Mouse (Mus musculus) granulocyte monocyte progenitor cell, adult 5-6 weeks (primary cell): ENCODE measurements around the gene Casq2. TPM values are rescaled to one million over a fixed set of nuclear protein-coding genes. Genes with fewer than 3 reads are reported as not detected.

Experiments used
- ATAC-seq: replicated peaks from 2 replicates; pipeline ENCODE4 v1.8.0; 2016; ENCODE audit warnings: mild to moderate bottlenecking, moderate TSS enrichment, inconsistent platforms; ENCODE audit not compliant: poor library complexity, severe bottlenecking
- total RNA-seq, 2 experiments: library from RNA; stranded (forward) in 1 of 2; stranded (reverse) in 1 of 2; fragments of 200-712, 200-1000 nt in 1 of 2; fragments of >200 nt in 1 of 2; fragmentation: Nextera tagmentation in 1 of 2; gene quantifications; 2 replicates each; pipeline ENCODE4 v1.2.3; 2014 to 2017

The Casq2 gene
- not detected in 2 replicates for total RNA-seq (2014; fragmentation: Nextera tagmentation)
- not detected in 2 replicates for total RNA-seq (2017)

GRCm38 (mm10) chr3:102086283-102086682, at the start of gene Casq2:
Gene Casq2, plus strand, starts transcription at chr3:102086415.
- no peak for ATAC-seq

GRCm38 (mm10) chr3:102037806-102038205, 48.4 kb upstream of the Casq2 start:
- ATAC-seq, result no peak

- ATAC-seq, result no peak
Measured at GRCm38 (mm10) chr3:102038608-102039007, 47.6 kb upstream of the Casq2 start.

- no peak for ATAC-seq
Measured at GRCm38 (mm10) chr3:102041632-102042031, 44.6 kb upstream of the Casq2 start.

- ATAC-seq, result no peak
Measured at GRCm38 (mm10) chr3:102045071-102045470, 41.1 kb upstream of the Casq2 start.

- ATAC-seq, result no peak
Measured at GRCm38 (mm10) chr3:102047532-102047931, 38.7 kb upstream of the Casq2 start.

- no peak for ATAC-seq
Measured at GRCm38 (mm10) chr3:102049207-102050104, 36.8 kb upstream of the Casq2 start.

GRCm38 (mm10) chr3:102052036-102052435, 34.2 kb upstream of the Casq2 start:
- no peak for ATAC-seq

GRCm38 (mm10) chr3:102053293-102053692, 32.9 kb upstream of the Casq2 start:
- no peak for ATAC-seq

GRCm38 (mm10) chr3:102055878-102056277, 30.3 kb upstream of the Casq2 start:
- ATAC-seq, result no peak

GRCm38 (mm10) chr3:102060065-102060464, 26.1 kb upstream of the Casq2 start:
- ATAC-seq, result no peak

- peak; percentile 66 for ATAC-seq
Measured at GRCm38 (mm10) chr3:102061923-102062670, 24.1 kb upstream of the Casq2 start.

GRCm38 (mm10) chr3:102062671-102063010, 23.6 kb upstream of the Casq2 start:
- ATAC-seq, result no peak

GRCm38 (mm10) chr3:102063273-102064120, 22.7 kb upstream of the Casq2 start:
- no peak for ATAC-seq

GRCm38 (mm10) chr3:102064566-102064965, 21.6 kb upstream of the Casq2 start:
- no peak for ATAC-seq

GRCm38 (mm10) chr3:102067306-102067705, 18.9 kb upstream of the Casq2 start:
- no peak for ATAC-seq

GRCm38 (mm10) chr3:102067861-102068260, 18.4 kb upstream of the Casq2 start:
- no peak for ATAC-seq

- ATAC-seq, result no peak
Measured at GRCm38 (mm10) chr3:102069260-102069659, 17.0 kb upstream of the Casq2 start.

- no peak for ATAC-seq
Measured at GRCm38 (mm10) chr3:102069686-102070085, 16.5 kb upstream of the Casq2 start.

- ATAC-seq, result no peak
Measured at GRCm38 (mm10) chr3:102070360-102070759, 15.9 kb upstream of the Casq2 start.
